Mouse (Mus musculus) gastrocnemius, adult 8-10 months (tissue): ENCODE measurements around the gene Psenen. TPM values are rescaled to one million over a fixed set of nuclear protein-coding genes. Genes with fewer than 3 reads are reported as not detected.
A peak's percentile ranks its signal among the peaks of the same experiment; 100 is the strongest.

Source experiments
- DNase-seq, 2 experiments: peaks; one replicate each; pipeline ENCODE4 v3.0.0; 2022; ENCODE audit warnings: low spot score in 2 of 2
- total RNA-seq, 4 experiments: library from RNA; stranded (reverse); gene quantifications; 2 replicates each; pipeline ENCODE4 v1.2.4; 2022

Psenen gene
- total RNA-seq, 4 experiments from 2014 or later = 140 to 149 (median 146) TPM

GRCm38 (mm10) chr7:30556894-30557536 is 6.4 kb downstream of the Psenen start:
- DNase-seq = no peak

GRCm38 (mm10) chr7:30553810-30554584 is 9.4 kb downstream of the Psenen start:
- DNase-seq = no peak

- peak; percentile 50 to 72 for DNase-seq
Measured at GRCm38 (mm10) chr7:30553021-30553589, 10.3 kb downstream of the Psenen start.

- DNase-seq = peak; percentile 95 to 96
Measured at GRCm38 (mm10) chr7:30552102-30553020, 11.1 kb downstream of the Psenen start, which contains the start of the genes Hspb6 and Proser3. TSS of gene Hspb6 (plus strand) at chr7:30552178. TSS of gene Proser3 (minus strand) at chr7:30552299.

GRCm38 (mm10) chr7:30551445-30552101 is 11.9 kb downstream of the Psenen start:
- DNase-seq = no peak

GRCm38 (mm10) chr7:30550603-30551002 is 12.8 kb downstream of the Psenen start:
- DNase-seq = no peak

GRCm38 (mm10) chr7:30549880-30550279 is 13.5 kb downstream of the Psenen start:
- DNase-seq = no peak

GRCm38 (mm10) chr7:30544327-30544726 is 19.1 kb downstream of the Psenen start:
- DNase-seq = no peak

GRCm38 (mm10) chr7:30540572-30540971 is 22.9 kb downstream of the Psenen start:
- DNase-seq = no peak

GRCm38 (mm10) chr7:30534633-30535577 is 28.5 kb downstream of the Psenen start, which contains the start of gene Arhgap33:
TSS of gene Arhgap33 (minus strand) at chr7:30535060.
- DNase-seq = peak; percentile 91 to 93

GRCm38 (mm10) chr7:30533941-30534632 is 29.3 kb downstream of the Psenen start:
- no peak for DNase-seq

- no peak for DNase-seq
Measured at GRCm38 (mm10) chr7:30532931-30533330, 30.5 kb downstream of the Psenen start.

- no peak for DNase-seq
Measured at GRCm38 (mm10) chr7:30531291-30531815, 32.1 kb downstream of the Psenen start.

GRCm38 (mm10) chr7:30526981-30527380 is 36.4 kb downstream of the Psenen start:
- DNase-seq = no peak

- no peak for DNase-seq
Measured at GRCm38 (mm10) chr7:30526399-30526798, 37.0 kb downstream of the Psenen start.

GRCm38 (mm10) chr7:30525954-30526353 is 37.5 kb downstream of the Psenen start:
- no peak for DNase-seq

- DNase-seq = no peak
Measured at GRCm38 (mm10) chr7:30524487-30524886, 38.9 kb downstream of the Psenen start.

GRCm38 (mm10) chr7:30522871-30523270 is 40.6 kb downstream of the Psenen start:
- DNase-seq = no peak

- DNase-seq = no peak
Measured at GRCm38 (mm10) chr7:30520856-30521255, 42.6 kb downstream of the Psenen start.
